Mouse (Mus musculus) thymus, adult 2 months (tissue): Measurements from ENCODE around the gene Lrrc4.

Source experiments
- CTCF ChIP-seq: fragments of 200-500 bp; IDR thresholded peaks from 2 replicates; pipeline ENCODE4 v1.5.1; 2012; ENCODE audit warnings: mild to moderate bottlenecking, control low read depth, low read length, moderate library complexity, borderline replicate concordance; ENCODE audit not compliant: control insufficient read depth, poor library complexity, insufficient read depth; ENCODE audit errors: extremely low read depth
- POLR2A ChIP-seq: fragments of 200-500 bp; IDR thresholded peaks from 2 replicates; pipeline ENCODE4 v1.6.1; 2012; ENCODE audit warnings: mild to moderate bottlenecking, low read length, control low read depth, moderate library complexity; ENCODE audit not compliant: control insufficient read depth, poor library complexity, insufficient read depth; ENCODE audit errors: extremely low read depth

DNA sequence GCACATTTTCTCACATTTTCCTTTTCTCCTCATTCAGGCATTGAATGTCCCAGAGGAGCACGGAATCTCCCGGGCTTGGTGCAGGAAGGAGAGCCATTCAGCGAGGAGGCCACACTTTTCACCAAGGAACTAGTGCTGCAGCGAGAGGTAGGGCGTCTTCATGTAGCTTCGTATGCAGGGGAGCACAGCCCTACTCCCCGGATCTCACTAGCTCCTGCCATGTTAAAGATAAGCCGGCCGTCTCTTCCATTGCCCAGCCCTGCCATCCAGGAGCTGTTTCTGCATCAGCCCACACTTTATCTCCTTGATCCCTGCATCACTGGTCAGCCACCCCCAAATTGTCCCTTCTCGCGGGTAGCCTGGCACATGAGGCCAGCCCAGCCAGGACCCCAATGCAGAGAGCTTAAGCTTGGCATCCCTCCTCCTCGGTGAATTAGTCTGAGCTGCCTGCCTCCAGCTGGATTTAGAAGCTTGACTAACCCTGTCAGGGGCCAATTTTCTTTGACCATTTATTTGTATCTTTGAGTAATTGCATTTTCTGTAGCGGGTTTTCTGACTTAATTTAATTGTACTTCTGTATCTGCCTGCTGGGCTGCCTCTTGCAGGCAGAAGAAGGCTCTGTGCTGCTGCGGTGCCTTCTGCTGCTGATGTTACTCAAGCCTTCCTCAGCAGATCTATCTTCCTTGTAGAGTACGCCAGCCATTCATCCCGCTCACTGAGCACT is 35.6 kb downstream of the Lrrc4 start:
- TF ChIP-seq CTCF: no peak
- no peak for TF ChIP-seq POLR2A
